Mouse (Mus musculus): Measurements from ENCODE around the gene Rad51ap1. TPM values are rescaled to one million over a fixed set of nuclear protein-coding genes. Genes with fewer than 3 reads are reported as not detected.
A peak's percentile ranks its signal among the peaks of the same experiment; 100 is the strongest.

Gene Rad51ap1
- polyA plus RNA-seq (2015; fragmentation: Nextera tagmentation; extraction: Ambion mirVana), result 47.2 and 47.4 TPM in 2 replicates

GRCm38 (mm10) chr6:126939487-126940171 lies at the start of gene Rad51ap1, which contains the start of gene D6Wsu163e:
Rad51ap1 (minus strand) TSS chr6:126939587.
D6Wsu163e (plus strand) TSS chr6:126939962.
- no peaks in the 10 kb centered on the region for H3K9me3 ChIP-seq (replicated peaks)
- H3K4me3 ChIP-seq (replicated peaks), result peak within 1 kb of the TSS; percentile 78
- peak within 1 kb of the TSS; percentile 97 for H3K4me2 ChIP-seq (replicated peaks)
- H3K36me3 ChIP-seq, result peaks cover 7% of the 10 kb centered on the region
- peak; percentile 98 for ATAC-seq (ENCODE audit: insufficient number of reproducible peaks, low FRiP score, low TSS enrichment, low read depth)
- under 1% methylated on average over 33 of the region's 33 CpGs for WGBS
- H3K9ac ChIP-seq, result peak within 1 kb of the TSS; percentile 63
- H3K4me1 ChIP-seq, result peaks cover 20% of the 10 kb centered on the region
- H3K27ac ChIP-seq (replicated peaks), result peak within 1 kb of the TSS; percentile 63
- H3K27me3 ChIP-seq, result no peaks in the 10 kb centered on the region

DNA sequence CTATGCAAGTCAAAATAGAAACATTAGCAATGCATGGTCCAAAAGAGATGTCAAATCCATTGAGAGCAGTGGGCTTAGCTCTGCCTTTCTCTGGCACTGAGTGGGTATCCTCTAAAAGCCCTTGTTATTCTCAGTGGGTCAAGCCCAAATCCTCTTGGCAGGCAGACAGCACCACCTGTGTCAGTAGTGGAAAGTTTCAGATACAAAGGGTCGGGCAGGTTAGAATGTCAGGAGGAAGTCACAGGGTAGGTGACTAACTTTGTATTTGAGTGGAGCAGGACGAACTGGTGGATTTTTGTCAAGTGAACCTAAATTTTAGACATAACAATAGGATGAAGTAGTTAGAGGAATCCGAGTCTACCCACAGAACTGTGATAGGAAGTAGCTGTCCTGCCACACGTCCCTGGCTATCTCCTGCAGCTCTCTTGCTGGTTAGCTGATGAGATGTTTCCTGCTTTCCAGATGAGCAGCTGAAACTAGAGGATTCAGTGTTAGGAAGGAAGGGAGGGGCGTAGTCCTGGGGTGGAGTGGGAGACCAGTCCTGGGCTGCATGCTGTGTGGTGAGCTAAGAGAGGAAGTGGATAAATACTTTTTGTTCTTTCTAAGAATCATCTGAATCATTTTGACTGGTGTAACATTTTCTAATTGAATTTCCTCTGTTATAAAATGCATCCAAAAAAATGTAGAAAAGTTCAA lies 42.3 kb upstream of the Rad51ap1 start:
- Histone ChIP-seq H3K27me3 (no peaks in the 10 kb centered on the region), H3K4me2 (replicated peaks) (no peak overlapping the region), H3K9ac (no peak overlapping the region), H3K36me3 (0 out of 2 replicates have a peak, but pooled peaks cover under 1% of the 10 kb centered on the region), H3K9me3 (replicated peaks) (no peaks in the 10 kb centered on the region), H3K4me3 (replicated peaks) (no peak overlapping the region), H3K4me1 (no peaks in the 10 kb centered on the region), H3K27ac (replicated peaks) (no peak overlapping the region)
- no peak for ATAC-seq (ENCODE audit: insufficient number of reproducible peaks, low FRiP score, low TSS enrichment, low read depth)
- WGBS, result 42% methylated on average over 5 of the region's 5 CpGs

GRCm38 (mm10) chr6:126966241-126967026 lies 27.0 kb upstream of the Rad51ap1 start:
- Histone ChIP-seq H3K9me3 (replicated peaks) (no peaks in the 10 kb centered on the region), H3K4me3 (replicated peaks) (no peak overlapping the region), H3K36me3 (peaks cover 12% of the 10 kb centered on the region; the same call in 1 of the 2 replicates), H3K4me2 (replicated peaks) (no peak overlapping the region), H3K27me3 (no peaks in the 10 kb centered on the region), H3K27ac (replicated peaks) (0 out of 2 replicates have a peak overlapping the region, but pooled peaks have one; percentile 17), H3K9ac (no peak overlapping the region), H3K4me1 (peaks cover 6% of the 10 kb centered on the region; the same call in 1 of the 2 replicates)
- no peak for ATAC-seq (ENCODE audit: insufficient number of reproducible peaks, low FRiP score, low TSS enrichment, low read depth)
- WGBS, result 83% methylated on average over 14 of the region's 14 CpGs

DNA sequence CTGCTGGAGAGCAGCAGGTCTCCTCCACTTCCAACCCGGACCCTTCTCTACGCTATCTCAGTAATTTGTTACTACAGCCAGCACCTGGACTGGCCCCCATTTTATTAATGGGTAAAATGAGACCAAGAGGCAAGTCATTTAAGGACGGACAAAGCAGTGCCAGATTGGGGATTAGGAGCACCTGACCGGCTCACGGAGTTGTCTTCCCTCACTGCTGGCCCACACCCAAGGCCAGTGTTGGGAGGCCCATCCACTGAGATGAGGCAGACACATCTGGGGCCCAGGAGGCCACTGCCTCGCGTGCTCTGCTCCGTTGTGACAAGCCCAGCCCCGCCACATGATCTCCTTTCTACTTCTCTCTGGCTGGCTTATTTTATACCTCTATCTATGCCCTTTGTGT lies 24.0 kb upstream of the Rad51ap1 start:
- 61% methylated on average over 9 of the region's 9 CpGs for WGBS
- Histone ChIP-seq H3K27ac (replicated peaks) (no peak overlapping the region), H3K36me3 (peaks cover 12% of the 10 kb centered on the region; the same call in 1 of the 2 replicates), H3K4me1 (peaks cover 8% of the 10 kb centered on the region; the same call in 1 of the 2 replicates), H3K4me3 (replicated peaks) (no peak overlapping the region), H3K4me2 (replicated peaks) (no peak overlapping the region), H3K9ac (no peak overlapping the region), H3K27me3 (no peaks in the 10 kb centered on the region), H3K9me3 (replicated peaks) (no peaks in the 10 kb centered on the region)
- ATAC-seq (ENCODE audit: insufficient number of reproducible peaks, low FRiP score, low TSS enrichment, low read depth), result no peak

GRCm38 (mm10) chr6:126962709-126963108 lies 23.3 kb upstream of the Rad51ap1 start:
- no peak for ATAC-seq (ENCODE audit: insufficient number of reproducible peaks, low FRiP score, low TSS enrichment, low read depth)
- WGBS, result 83% methylated on average over 5 of the region's 5 CpGs
- Histone ChIP-seq H3K4me1 (peaks cover 8% of the 10 kb centered on the region; the same call in 1 of the 2 replicates), H3K9me3 (replicated peaks) (no peaks in the 10 kb centered on the region), H3K4me3 (replicated peaks) (no peak overlapping the region), H3K27ac (replicated peaks) (no peak overlapping the region), H3K9ac (no peak overlapping the region), H3K4me2 (replicated peaks) (no peak overlapping the region), H3K27me3 (no peaks in the 10 kb centered on the region), H3K36me3 (peaks cover 12% of the 10 kb centered on the region; the same call in 1 of the 2 replicates)

GRCm38 (mm10) chr6:126961371-126962018 lies 22.1 kb upstream of the Rad51ap1 start:
- Histone ChIP-seq H3K4me1 (peaks cover 8% of the 10 kb centered on the region; the same call in 1 of the 2 replicates), H3K9ac (no peak overlapping the region), H3K36me3 (peaks cover 21% of the 10 kb centered on the region), H3K27me3 (no peaks in the 10 kb centered on the region), H3K4me3 (replicated peaks) (no peak overlapping the region), H3K4me2 (replicated peaks) (no peak overlapping the region), H3K27ac (replicated peaks) (peak overlapping the region; percentile 60; the same call in 1 of the 2 replicates), H3K9me3 (replicated peaks) (no peaks in the 10 kb centered on the region)
- WGBS, result 73% methylated on average over 8 of the region's 8 CpGs
- no peak for ATAC-seq (ENCODE audit: insufficient number of reproducible peaks, low FRiP score, low TSS enrichment, low read depth)

DNA sequence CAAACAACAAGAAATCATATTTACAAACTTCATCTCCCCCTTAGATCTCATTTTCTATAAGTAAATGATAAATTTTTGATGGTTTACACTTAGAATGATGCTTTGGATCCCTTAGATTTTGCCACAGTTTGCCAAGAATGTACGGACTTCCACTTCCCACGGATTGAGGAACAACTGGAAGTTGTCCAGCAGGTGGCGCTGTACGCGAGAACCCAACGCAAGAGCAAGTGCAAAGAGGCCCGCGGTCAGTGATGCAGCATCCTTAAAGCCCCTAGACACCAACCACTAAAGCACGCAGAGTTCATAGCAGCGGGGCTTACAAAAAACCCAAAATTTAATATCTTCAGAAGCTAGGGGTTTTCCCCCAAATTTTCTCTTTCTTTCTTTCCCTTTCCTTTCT lies 16.3 kb upstream of the Rad51ap1 start:
- Histone ChIP-seq H3K9ac (no peak overlapping the region), H3K4me1 (no peaks in the 10 kb centered on the region), H3K4me2 (replicated peaks) (no peak overlapping the region), H3K27ac (replicated peaks) (no peak overlapping the region), H3K36me3 (peaks cover 24% of the 10 kb centered on the region), H3K27me3 (no peaks in the 10 kb centered on the region), H3K4me3 (replicated peaks) (no peak overlapping the region), H3K9me3 (replicated peaks) (no peaks in the 10 kb centered on the region)
- no peak for ATAC-seq (ENCODE audit: insufficient number of reproducible peaks, low FRiP score, low TSS enrichment, low read depth)
- WGBS, result 9% methylated on average over 10 of the region's 10 CpGs

GRCm38 (mm10) chr6:126948336-126948735 lies 8.9 kb upstream of the Rad51ap1 start:
- no peak overlapping the region for H3K27ac ChIP-seq (replicated peaks)
- H3K9me3 ChIP-seq (replicated peaks), result no peaks in the 10 kb centered on the region
- no peaks in the 10 kb centered on the region for H3K4me1 ChIP-seq
- H3K36me3 ChIP-seq, result peaks cover 28% of the 10 kb centered on the region
- no peak overlapping the region for H3K4me2 ChIP-seq (replicated peaks)
- no peaks in the 10 kb centered on the region for H3K27me3 ChIP-seq
- 92% methylated on average over 4 of the region's 4 CpGs for WGBS
- no peak overlapping the region for H3K4me3 ChIP-seq (replicated peaks)
- no peak for ATAC-seq (ENCODE audit: insufficient number of reproducible peaks, low FRiP score, low TSS enrichment, low read depth)
- no peak overlapping the region for H3K9ac ChIP-seq

DNA sequence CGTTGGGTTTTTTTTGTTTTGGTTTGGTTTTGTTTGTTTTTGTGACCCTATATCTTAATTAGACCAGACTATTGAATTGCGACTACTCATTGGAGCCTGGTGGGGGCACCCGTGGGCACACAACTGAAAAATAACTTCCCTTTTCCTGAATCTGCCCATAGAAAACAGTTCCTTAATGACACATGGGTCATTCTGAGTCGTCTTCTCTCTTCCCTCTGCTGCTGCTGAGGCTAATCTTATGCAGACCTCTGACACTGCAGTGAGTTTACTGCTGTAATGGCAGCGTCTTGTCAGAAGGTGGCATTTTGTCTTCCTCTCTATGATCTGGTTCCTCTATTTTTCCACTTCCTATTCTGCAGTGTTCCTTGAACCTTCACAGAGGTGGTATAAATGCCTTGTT lies 1.1 kb upstream of the Rad51ap1 start:
- H3K4me2 ChIP-seq (replicated peaks), result peak overlapping the region; percentile 97
- no peaks in the 10 kb centered on the region for H3K9me3 ChIP-seq (replicated peaks)
- WGBS, result 2% methylated on average over 5 of the region's 5 CpGs
- H3K9ac ChIP-seq, result no peak overlapping the region
- peaks cover 15% of the 10 kb centered on the region for H3K36me3 ChIP-seq
- H3K27ac ChIP-seq (replicated peaks), result no peak overlapping the region
- H3K4me3 ChIP-seq (replicated peaks), result peak overlapping the region; percentile 78
- no peaks in the 10 kb centered on the region for H3K27me3 ChIP-seq
- peaks cover 20% of the 10 kb centered on the region for H3K4me1 ChIP-seq
- ATAC-seq (ENCODE audit: insufficient number of reproducible peaks, low FRiP score, low TSS enrichment, low read depth), result no peak

DNA sequence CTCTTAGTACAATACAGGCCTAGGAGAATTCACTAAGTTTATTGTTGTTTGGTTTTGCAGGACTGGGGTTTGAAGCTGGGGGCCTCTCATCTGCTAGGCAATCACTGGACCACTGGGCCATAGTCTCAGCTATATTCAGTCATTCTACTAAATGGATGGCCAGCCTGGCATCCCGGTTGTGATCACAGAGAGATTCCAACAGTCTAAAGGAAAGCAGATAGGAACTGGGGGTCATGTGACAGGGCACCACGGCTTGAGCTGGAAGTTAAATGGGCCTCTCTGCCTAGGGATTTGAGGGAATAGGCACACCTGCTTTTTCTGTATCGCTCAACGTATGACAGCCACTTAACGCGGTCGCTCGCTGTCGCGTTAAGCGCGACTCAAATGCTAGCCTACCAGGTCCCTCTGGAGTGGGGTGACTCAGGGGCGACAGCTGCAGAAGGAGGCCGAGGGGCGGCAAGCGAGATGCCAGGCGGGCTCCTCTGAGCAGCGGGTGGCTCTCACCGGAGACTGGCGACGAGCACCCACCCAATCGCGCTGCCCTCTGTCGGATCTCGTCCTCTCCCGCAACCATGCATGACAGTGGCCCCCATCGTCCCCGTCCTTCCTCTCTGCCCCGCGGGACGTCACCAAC lies 417 bp downstream of the Rad51ap1 start:
- ATAC-seq (ENCODE audit: insufficient number of reproducible peaks, low FRiP score, low TSS enrichment, low read depth), result peak; percentile 17; the same call in 1 of the 2 replicates
- Histone ChIP-seq H3K4me1 (peaks cover 20% of the 10 kb centered on the region), H3K9me3 (replicated peaks) (no peaks in the 10 kb centered on the region), H3K9ac (peak overlapping the region; percentile 63), H3K27ac (replicated peaks) (no peak overlapping the region), H3K4me2 (replicated peaks) (peak overlapping the region; percentile 97), H3K27me3 (no peaks in the 10 kb centered on the region), H3K4me3 (replicated peaks) (peak overlapping the region; percentile 78), H3K36me3 (peaks cover 10% of the 10 kb centered on the region)
- 3% methylated on average over 30 of the region's 31 CpGs for WGBS

Data from embryonic facial prominence, embryonic 15.5 days (tissue).